Mouse (Mus musculus) embryonic stem cell, embryonic (primary cell): ENCODE results near the gene Tnfsf8.

Source experiments
- CTCF ChIA-PET, 4 experiments: fragments of 300-600 bp in 2 of 4; fragments of 350-600 bp in 2 of 4; sonication (Branson Sonifier 250); formaldehyde crosslinking; loops; one replicate each; lab custom pipeline; 2022; ENCODE audit warnings: inconsistent platforms in 2 of 4; lab: Charles Lee
- POLR2A ChIA-PET, 4 experiments: fragments of 300-600 bp in 2 of 4; fragments of 350-600 bp in 2 of 4; sonication (Branson Sonifier 250); formaldehyde crosslinking; loops; one replicate each; lab custom pipeline; 2022; ENCODE audit warnings: antibody characterized with exemption in 4 of 4, inconsistent platforms in 1 of 4; lab: Charles Lee

Tnfsf8 gene

DNA sequence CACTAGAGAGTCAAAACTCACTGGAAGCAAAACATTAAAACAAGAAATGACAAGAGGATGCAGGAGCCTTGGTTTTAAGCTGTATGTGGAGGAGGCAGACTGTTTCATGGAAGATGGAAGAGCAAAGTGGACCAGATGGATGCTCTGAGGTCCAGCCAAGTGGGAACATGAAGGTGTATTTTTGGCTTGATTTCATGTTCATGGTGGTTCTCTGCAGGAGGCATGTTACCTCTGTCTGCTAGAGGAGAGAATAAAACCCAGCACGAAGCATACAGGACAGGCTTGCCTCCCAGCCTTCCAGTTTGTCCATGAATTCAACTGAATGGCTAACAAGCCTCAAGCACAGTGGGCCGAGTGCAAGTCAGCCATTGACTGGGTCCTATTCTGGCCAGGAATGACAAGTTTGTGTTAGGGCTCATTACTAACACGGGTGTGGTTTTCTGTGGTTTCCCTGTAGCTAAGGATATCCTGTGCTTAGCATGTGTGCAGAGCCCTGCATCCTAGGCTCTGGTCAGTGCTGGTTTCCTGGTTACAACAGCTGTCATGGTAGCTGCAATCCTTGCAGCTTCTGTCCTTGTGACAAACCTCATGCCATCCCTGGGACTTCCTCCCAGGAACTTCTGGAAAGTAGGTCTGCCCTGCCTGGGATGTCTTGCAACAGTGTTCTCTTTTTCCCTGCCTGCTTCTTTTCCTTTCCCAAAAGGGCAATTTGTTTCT, 14.1 kb downstream of the Tnfsf8 start:
- ChIA-PET POLR2A (no interaction called here), CTCF (interaction anchor here in 1 of 4 experiments (0.6 kb wide), 1 partner anchor 217 kb away, joined by 3 read pairs; no protein-coding TSS in a partner anchor)

DNA sequence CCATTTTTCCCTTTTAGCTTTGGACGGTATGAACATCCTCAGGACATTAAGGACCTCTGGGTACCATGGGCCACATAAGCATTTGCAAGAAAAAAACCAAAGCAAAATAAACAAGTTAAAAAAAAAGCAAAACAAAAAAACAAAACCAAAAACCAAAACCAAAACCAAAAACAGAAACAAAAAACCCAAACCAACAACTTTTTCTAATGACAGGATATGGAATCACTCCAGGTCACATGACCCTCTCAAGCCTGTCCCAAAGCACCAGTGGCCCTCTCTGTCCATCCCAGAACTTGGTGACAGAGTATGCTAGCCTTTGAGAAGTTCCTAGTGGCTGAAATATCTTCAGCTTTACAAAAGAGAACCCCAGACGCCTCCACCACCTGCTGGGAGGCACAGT, 15.4 kb downstream of the Tnfsf8 start:
- ChIA-PET CTCF (no interaction called here), POLR2A (no interaction called here)

- CTCF ChIA-PET, result interaction anchor here in 1 of 4 experiments (0.7 kb wide), 1 partner anchor 274 kb away, joined by 3 read pairs; no protein-coding TSS in a partner anchor
- POLR2A ChIA-PET, result no interaction called here
These were observed 17.2 kb downstream of the Tnfsf8 start for GRCm38 (mm10) chr4:63843924-63844323.

GRCm38 (mm10) chr4:63842278-63842677, 18.9 kb downstream of the Tnfsf8 start:
- ChIA-PET CTCF (no interaction called here), POLR2A (no interaction called here)

DNA sequence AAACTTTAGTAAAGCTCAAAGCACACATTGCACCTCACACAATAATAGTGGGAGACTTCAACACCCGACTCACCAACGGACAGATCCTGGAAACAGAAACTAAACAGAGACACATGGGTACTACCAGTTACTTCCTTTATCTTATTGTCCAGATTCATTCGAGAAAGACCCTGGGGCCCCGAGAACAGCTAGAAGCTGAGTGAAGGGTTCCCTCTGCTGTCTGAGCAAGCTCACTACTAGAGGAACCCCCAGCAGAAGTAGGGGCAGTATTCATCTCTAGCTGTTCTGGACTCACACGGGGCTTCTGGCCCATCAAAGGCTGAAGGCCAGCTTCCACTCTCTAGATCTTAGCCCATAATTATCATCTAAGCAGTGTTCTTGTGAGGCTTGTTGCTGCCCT, 20.7 kb downstream of the Tnfsf8 start:
- POLR2A ChIA-PET, result no interaction called here
- CTCF ChIA-PET, result interaction anchor here (0.6 to 1.1 kb wide), 5 partner anchors 154 to 472 kb away, joined by 3 to 4 read pairs (median 4); no protein-coding TSS in a partner anchor

GRCm38 (mm10) chr4:63823136-63823535, 38.0 kb downstream of the Tnfsf8 start:
- CTCF ChIA-PET, result no interaction called here
- POLR2A ChIA-PET, result interaction anchor here in 1 of 4 experiments (1.3 kb wide), 1 partner anchor 186 kb away, joined by 3 read pairs; no protein-coding TSS in a partner anchor

GRCm38 (mm10) chr4:63817505-63817904, 43.6 kb downstream of the Tnfsf8 start:
- POLR2A ChIA-PET, result no interaction called here
- CTCF ChIA-PET, result no interaction called here

DNA sequence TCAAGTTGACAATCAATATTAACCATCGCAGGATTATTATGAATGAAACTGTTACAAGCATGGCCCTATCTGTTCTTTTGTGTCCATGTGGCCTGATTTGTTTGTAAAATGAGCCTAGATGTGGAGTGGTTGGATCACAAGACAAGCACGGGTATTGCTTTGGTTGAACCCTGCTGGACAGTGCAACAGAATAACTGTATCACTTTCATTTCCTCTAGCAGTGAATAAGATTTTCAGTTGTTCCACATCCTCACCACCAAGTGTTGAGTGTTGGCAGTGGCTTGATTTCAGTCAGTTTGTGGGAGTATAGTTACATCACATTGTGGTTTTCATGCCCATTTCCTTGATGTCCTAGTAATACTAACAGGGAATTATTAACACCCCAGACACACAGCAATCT, 45.5 kb downstream of the Tnfsf8 start:
- ChIA-PET CTCF (no interaction called here), POLR2A (no interaction called here)

DNA sequence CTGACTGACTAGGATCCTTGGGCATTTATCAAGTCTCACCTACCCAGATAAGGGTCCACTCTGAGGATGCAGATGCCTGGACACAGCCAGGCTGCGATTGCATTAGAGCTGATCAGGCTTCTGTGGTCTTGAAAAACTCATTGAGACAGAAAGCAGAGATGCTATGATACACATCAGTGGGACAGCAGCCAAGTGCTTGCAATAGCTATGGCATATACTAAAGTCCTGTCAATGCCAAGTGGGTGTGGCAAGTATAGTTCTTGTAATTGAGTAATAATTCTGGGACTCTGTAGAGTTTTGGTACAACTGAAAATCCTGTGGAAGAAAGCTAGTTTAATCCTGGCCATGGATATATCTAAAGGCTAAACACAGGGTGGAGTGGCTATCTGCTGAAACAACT, 63.1 kb downstream of the Tnfsf8 start:
- CTCF ChIA-PET, result no interaction called here
- POLR2A ChIA-PET, result no interaction called here

GRCm38 (mm10) chr4:63796527-63796926, 64.6 kb downstream of the Tnfsf8 start:
- CTCF ChIA-PET, result interaction anchor here in 1 of 4 experiments (0.7 kb wide), 1 partner anchor 110 kb away, joined by 3 read pairs; no protein-coding TSS in a partner anchor
- POLR2A ChIA-PET, result no interaction called here

- POLR2A ChIA-PET, result no interaction called here
- CTCF ChIA-PET, result no interaction called here
These were observed 68.8 kb downstream of the Tnfsf8 start for GRCm38 (mm10) chr4:63792328-63792727.

- POLR2A ChIA-PET, result no interaction called here
- CTCF ChIA-PET, result no interaction called here
These were observed 75.7 kb downstream of the Tnfsf8 start for GRCm38 (mm10) chr4:63785466-63785865.

DNA sequence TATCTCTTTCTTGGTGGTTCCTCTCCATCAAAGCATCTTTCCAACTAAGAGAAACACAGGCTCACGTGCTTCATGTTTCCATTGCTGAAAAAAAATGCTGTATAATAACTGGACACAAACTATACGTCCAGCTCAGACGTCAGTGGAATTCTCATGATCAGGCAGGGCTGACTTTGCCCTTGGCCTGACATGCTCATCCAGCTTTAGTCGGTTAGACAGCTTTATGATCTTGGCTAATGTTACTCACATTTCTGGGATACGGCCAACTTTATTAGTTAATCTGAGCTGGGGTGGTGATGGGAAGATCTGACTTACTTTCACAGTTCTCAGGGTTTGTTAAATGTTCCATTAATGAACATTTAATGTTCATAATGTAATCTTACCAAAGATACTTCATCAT, 77.3 kb downstream of the Tnfsf8 start:
- POLR2A ChIA-PET, result no interaction called here

DNA sequence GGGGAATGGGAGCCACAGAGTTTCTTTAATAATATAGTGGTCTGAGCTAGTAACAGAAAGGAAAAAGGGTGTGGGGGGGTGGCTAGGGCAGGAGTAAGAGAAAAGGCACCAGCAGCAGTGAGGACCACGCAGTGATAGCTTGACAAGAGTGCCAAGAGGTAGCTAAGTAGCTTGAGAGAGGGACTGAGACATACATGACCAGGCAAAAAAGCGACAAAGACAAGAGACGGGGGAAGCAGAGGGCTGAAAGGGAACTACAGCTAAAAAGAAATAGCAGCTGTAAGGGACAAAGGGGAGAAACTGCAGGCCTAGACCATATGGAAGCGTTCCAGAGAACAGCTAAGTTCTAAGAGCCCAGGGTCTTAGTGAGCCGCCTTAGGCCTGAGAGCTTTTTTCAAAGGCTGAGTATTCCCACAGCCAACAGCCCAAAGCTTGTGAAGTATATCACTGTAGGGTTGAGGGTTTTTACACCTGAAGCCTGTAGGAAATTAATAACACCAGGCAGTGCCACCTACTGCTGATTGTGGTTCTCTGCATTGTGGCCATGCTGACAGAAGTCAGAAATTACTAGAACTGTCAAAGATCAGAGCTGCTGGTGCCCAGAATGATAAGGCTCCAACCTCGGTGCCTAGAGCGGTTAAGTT, 78.1 kb downstream of the Tnfsf8 start:
- ChIA-PET CTCF (interaction anchor here in 2 of 4 experiments (0.5 to 0.6 kb wide), 3 partner anchors 127 to 476 kb away, joined by 4 to 18 read pairs (median 4); no protein-coding TSS in a partner anchor), POLR2A (no interaction called here)

More for the DNA sequence above, 77.3 kb downstream of the Tnfsf8 start:
- CTCF ChIA-PET, result interaction anchor here in 1 of 4 experiments (0.6 kb wide), 1 partner anchor 267 kb away, joined by 18 read pairs; no protein-coding TSS in a partner anchor
